ENCODE assay signal across 21 mouse cellular contexts in genomic region chr3:54310604-54311003, GRCm38 (mm10). TPM values are rescaled to one million over a fixed set of nuclear protein-coding genes. Genes with fewer than 3 reads are reported as not detected.
DNase-seq lines count a peak whose midpoint lies in the region; ATAC-seq and TF ChIP-seq lines count a peak whose summit lies in the region.
"Had no signal": no experiment of that assay in that cellular context is flagged by ENCODE, and none has a peak within 500 bp of the region (broad histone marks: within the 10 kb centered on the region; RNA-seq: fewer than 3 reads in every experiment).

No protein-coding gene starts in this region.

- H3K4me1 ChIP-seq in kidney, postnatal 0 days (replicated peaks; ENCODE audit: insufficient read depth, low read length) = peaks cover 3% of the 10 kb centered on the region; the same call in 1 of the 2 replicates
- H3K4me1 ChIP-seq in kidney, embryonic 14.5 days (ENCODE audit: control insufficient read depth, insufficient read depth, low read length) = no peaks in the 10 kb centered on the region
- H3K4me1 ChIP-seq in limb, embryonic 13.5 days = 0 out of 2 replicates have a peak, but pooled peaks cover 4% of the 10 kb centered on the region
- H3K4me1 ChIP-seq: embryonic facial prominence, embryonic 15.5 days; forebrain, embryonic 10.5 days; neural tube, embryonic 13.5 days had no signal

- H3K9ac ChIP-seq in kidney, postnatal 0 days (ENCODE audit: low read depth, low read length) = no peak overlapping the region
- H3K9ac ChIP-seq in kidney, embryonic 14.5 days (ENCODE audit: low read depth, low read length) = no peak overlapping the region
- H3K9ac ChIP-seq in limb, embryonic 13.5 days = no peak overlapping the region
- H3K9ac ChIP-seq: embryonic facial prominence, embryonic 15.5 days; neural tube, embryonic 13.5 days had no signal

- no peak overlapping the region for H3K4me3 ChIP-seq in kidney, postnatal 0 days (replicated peaks; ENCODE audit: low read depth, low read length)
- H3K4me3 ChIP-seq in kidney, embryonic 14.5 days (ENCODE audit: low read length) = no peak overlapping the region
- H3K4me3 ChIP-seq in limb, embryonic 13.5 days = no peak overlapping the region
- H3K4me3 ChIP-seq: embryonic facial prominence, embryonic 15.5 days; forebrain, embryonic 10.5 days; hindbrain, embryonic 10.5 days; neural tube, embryonic 13.5 days had no signal

- no peak overlapping the region for H3K4me2 ChIP-seq in kidney, postnatal 0 days (ENCODE audit: low read length)
- H3K4me2 ChIP-seq in kidney, embryonic 14.5 days (replicated peaks; ENCODE audit: low read depth, low read length) = no peak overlapping the region
- H3K4me2 ChIP-seq in limb, embryonic 13.5 days (replicated peaks) = 0 out of 2 replicates have a peak overlapping the region, but pooled peaks have one; percentile 5
- H3K4me2 ChIP-seq: embryonic facial prominence, embryonic 15.5 days; neural tube, embryonic 13.5 days had no signal

- TF ChIP-seq CTCF in kidney, postnatal 0 days (IDR thresholded peaks at IDR 0.05; ENCODE audit: low read depth) = no peak

- H3K27ac ChIP-seq in kidney, postnatal 0 days = no peak overlapping the region
- no peak overlapping the region for H3K27ac ChIP-seq in kidney, embryonic 14.5 days (ENCODE audit: low read depth, low read length)
- H3K27ac ChIP-seq in limb, embryonic 13.5 days = peak overlapping the region; percentile 11; the same call in 1 of the 2 replicates
- H3K27ac ChIP-seq: embryonic facial prominence, embryonic 15.5 days; forebrain, embryonic 10.5 days; hindbrain, embryonic 10.5 days; macrophage; neural tube, embryonic 13.5 days had no signal

- DNase-seq in embryo, embryonic 10 days (ENCODE audit: low spot score) = peak; percentile 9
- no peak for DNase-seq in embryo, embryonic 9.5 days (ENCODE audit: extremely low spot score)
- peak; percentile 80 for DNase-seq in kidney, postnatal 0 days (ENCODE audit: low spot score)
- peak; percentile 23 for DNase-seq in embryo, embryonic 11 days
- no peak for DNase-seq in liver
- DNase-seq in spleen, adult 18-20 months = no peak
- DNase-seq: cerebellum, postnatal 10 days; gastrocnemius, postnatal 14 days; lung, adult 2 months; right cerebral cortex, postnatal 25 days; thymus, postnatal 4 days had no signal

- WGBS in kidney, postnatal 0 days = 27% methylated on average over 5 of the region's 5 CpGs
- WGBS in kidney, embryonic 14.5 days = 23% methylated on average over 5 of the region's 5 CpGs
- WGBS in limb, embryonic 13.5 days = 21% methylated on average over 5 of the region's 5 CpGs

- ATAC-seq in kidney, postnatal 0 days (replicated peaks; ENCODE audit: low FRiP score, low read depth) = no peak
- no peak for ATAC-seq in kidney, embryonic 14.5 days (ENCODE audit: low FRiP score, low TSS enrichment)
- peak; percentile 80 for ATAC-seq in limb, embryonic 13.5 days (ENCODE audit: low FRiP score, low read depth)
- ATAC-seq: CD4-positive, CD25-positive, alpha-beta regulatory T cell, adult 4 months; inflammation-experienced regulatory T-cells, adult 6 months had no signal

- H3K36me3 ChIP-seq in kidney, postnatal 0 days (ENCODE audit: insufficient read depth, low read length) = no peaks in the 10 kb centered on the region
- no peaks in the 10 kb centered on the region for H3K36me3 ChIP-seq in kidney, embryonic 14.5 days (ENCODE audit: control insufficient read depth, insufficient read depth, low read length)
- no peaks in the 10 kb centered on the region for H3K36me3 ChIP-seq in limb, embryonic 13.5 days
- H3K36me3 ChIP-seq: embryonic facial prominence, embryonic 15.5 days; forebrain, embryonic 10.5 days; G1E; hindbrain, embryonic 10.5 days; neural tube, embryonic 13.5 days had no signal

- H3K9me3 ChIP-seq in kidney, postnatal 0 days (replicated peaks; ENCODE audit: low read length) = no peaks in the 10 kb centered on the region
- H3K9me3 ChIP-seq in kidney, embryonic 14.5 days (ENCODE audit: control insufficient read depth, low read length) = no peaks in the 10 kb centered on the region
- no peaks in the 10 kb centered on the region for H3K9me3 ChIP-seq in limb, embryonic 13.5 days
- H3K9me3 ChIP-seq: embryonic facial prominence, embryonic 15.5 days; forebrain, embryonic 10.5 days; hindbrain, embryonic 10.5 days; neural tube, embryonic 13.5 days had no signal

- no peaks in the 10 kb centered on the region for H3K27me3 ChIP-seq in kidney, postnatal 0 days (ENCODE audit: insufficient read depth, low read length)
- H3K27me3 ChIP-seq in kidney, embryonic 14.5 days (ENCODE audit: control insufficient read depth, insufficient read depth, low read length) = no peaks in the 10 kb centered on the region
- no peaks in the 10 kb centered on the region for H3K27me3 ChIP-seq in limb, embryonic 13.5 days
- H3K27me3 ChIP-seq: embryonic facial prominence, embryonic 15.5 days; neural tube, embryonic 13.5 days had no signal

RNA-seq across cellular contexts. Expression of gene Postn, which starts 50.3 kb away (rescaled TPM):
- 83.7 and 86.4 TPM in 2 replicates for polyA plus RNA-seq in kidney, postnatal 0 days (2015; fragmentation: Nextera tagmentation; extraction: Ambion mirVana)
- 67.1 and 79.6 TPM in 2 replicates for polyA plus RNA-seq in kidney, embryonic 14.5 days (2014; fragmentation: Nextera tagmentation; extraction: Ambion mirVana)
- polyA plus RNA-seq in limb, embryonic 13.5 days (2015; fragmentation: Nextera tagmentation; extraction: Ambion mirVana) = 202 and 208 TPM in 2 replicates
- polyA plus RNA-seq: CD4-positive, CD25-positive, alpha-beta regulatory T cell, adult 4 months; G1E; inflammation-experienced regulatory T-cells, adult 6 months had no signal

Comparison
In these comparisons a context has a peak if more than half of its experiments do, and no peak if none do; other contexts are left out.
1. DNase-seq: peak in embryo, embryonic 10 days (single experiment), kidney, postnatal 0 days (single experiment) and embryo, embryonic 11 days (single experiment); none in embryo, embryonic 9.5 days (single experiment), liver (single experiment) and spleen, adult 18-20 months (0 of 2).